Mouse (Mus musculus) liver, embryonic 12.5 days (tissue): ENCODE data around the gene Gm4792. TPM values are rescaled to one million over a fixed set of nuclear protein-coding genes. Genes with fewer than 3 reads are reported as not detected.

ENCODE experiments used
- ATAC-seq: fragments of 200-750 bp; cut with Nextera tagmentation; 2 replicates; pipeline ENCODE4 v1.8.0; 2017; ENCODE audit warnings: moderate number of reproducible peaks, mild to moderate bottlenecking, moderate library complexity
- H3K27ac ChIP-seq: fragments of 300-500 bp; sonication (generic); 2 replicates; pipeline ENCODE4 v1.5.1; 2016; ENCODE audit warnings: mild to moderate bottlenecking
- H3K27me3 ChIP-seq: fragments of 300-500 bp; sonication (generic); replicated peaks from 2 replicates; pipeline ENCODE4 v1.6.1; 2016; ENCODE audit warnings: mild to moderate bottlenecking, moderate library complexity
- H3K36me3 ChIP-seq: fragments of 300-500 bp; sonication (generic); 2 replicates; pipeline ENCODE4 v1.6.1; 2016; ENCODE audit warnings: mild to moderate bottlenecking, moderate library complexity
- H3K4me1 ChIP-seq: fragments of 300-500 bp; sonication (generic); 2 replicates; pipeline ENCODE4 v1.6.1; 2016
- H3K4me2 ChIP-seq: fragments of 300-500 bp; sonication (generic); 2 replicates; pipeline ENCODE4 v1.6.1; 2016; ENCODE audit warnings: mild to moderate bottlenecking, moderate library complexity
- H3K4me3 ChIP-seq: fragments of 300-500 bp; sonication (generic); 2 replicates; pipeline ENCODE4 v1.5.1; 2016; ENCODE audit warnings: mild to moderate bottlenecking, moderate library complexity
- H3K9ac ChIP-seq: fragments of 300-500 bp; sonication (generic); 2 replicates; pipeline ENCODE4 v1.6.1; 2016; ENCODE audit warnings: mild to moderate bottlenecking, moderate library complexity
- H3K9me3 ChIP-seq: fragments of 300-500 bp; sonication (generic); replicated peaks from 2 replicates; pipeline ENCODE4 v1.6.1; 2016; ENCODE audit warnings: mild to moderate bottlenecking, moderate library complexity
- WGBS: fragments of 180-500 bp; shearing (Covaris S2); methylation state at CpG from one replicate; pipeline ENCODE4 v1.1.7; 2016; ENCODE audit not compliant: insufficient replicate concordance; 5-methylcytosine and 5-hydroxymethylcytosine counted together
- polyA plus RNA-seq: library from polyadenylated mRNA; unstranded; fragments of >200 nt; fragmentation: Nextera tagmentation; extraction: Ambion mirVana; gene quantifications from 2 replicates; pipeline ENCODE4 v1.2.1, GENCODE M21; 2016

Gene Gm4792
- polyA plus RNA-seq, 1 experiment from 2014 or later, result not detected

GRCm38 (mm10) chr10:94294933-94295750 is 3.4 kb downstream of the Gm4792 start:
- Histone ChIP-seq H3K4me1 (no peaks in the 10 kb centered on the region), H3K4me2 (no peak overlapping the region), H3K9ac (no peak overlapping the region), H3K27me3 (0 out of 2 replicates have a peak, but pooled peaks cover 3% of the 10 kb centered on the region), H3K36me3 (no peaks in the 10 kb centered on the region), H3K27ac (no peak overlapping the region), H3K9me3 (no peaks in the 10 kb centered on the region), H3K4me3 (no peak overlapping the region)
- ATAC-seq, result no peak
- WGBS, result 59% methylated on average over 6 of the region's 6 CpGs

- H3K4me1 ChIP-seq, result no peaks in the 10 kb centered on the region
- no peak overlapping the region for H3K9ac ChIP-seq
- no peak overlapping the region for H3K4me2 ChIP-seq
- WGBS, result 65% methylated on average over 5 of the region's 5 CpGs
- H3K4me3 ChIP-seq, result no peak overlapping the region
- H3K27me3 ChIP-seq, result 0 out of 2 replicates have a peak, but pooled peaks cover 3% of the 10 kb centered on the region
- no peaks in the 10 kb centered on the region for H3K9me3 ChIP-seq
- no peaks in the 10 kb centered on the region for H3K36me3 ChIP-seq
- no peak for ATAC-seq
- no peak overlapping the region for H3K27ac ChIP-seq
These were observed 4.1 kb downstream of the Gm4792 start for GRCm38 (mm10) chr10:94294437-94294836.

- 0 out of 2 replicates have a peak, but pooled peaks cover 3% of the 10 kb centered on the region for H3K27me3 ChIP-seq
- H3K4me2 ChIP-seq, result no peak overlapping the region
- no peak for ATAC-seq
- no peak overlapping the region for H3K9ac ChIP-seq
- H3K27ac ChIP-seq, result no peak overlapping the region
- H3K9me3 ChIP-seq, result no peaks in the 10 kb centered on the region
- H3K4me3 ChIP-seq, result no peak overlapping the region
- H3K4me1 ChIP-seq, result no peaks in the 10 kb centered on the region
- no peaks in the 10 kb centered on the region for H3K36me3 ChIP-seq
- 80% methylated on average over 7 of the region's 7 CpGs for WGBS
These were observed 15.7 kb downstream of the Gm4792 start for GRCm38 (mm10) chr10:94282797-94283196.

GRCm38 (mm10) chr10:94282179-94282578 is 16.3 kb downstream of the Gm4792 start:
- no peaks in the 10 kb centered on the region for H3K4me1 ChIP-seq
- no peaks in the 10 kb centered on the region for H3K36me3 ChIP-seq
- no peak overlapping the region for H3K27ac ChIP-seq
- 0 out of 2 replicates have a peak, but pooled peaks cover 3% of the 10 kb centered on the region for H3K27me3 ChIP-seq
- no peak overlapping the region for H3K4me3 ChIP-seq
- no peaks in the 10 kb centered on the region for H3K9me3 ChIP-seq
- H3K4me2 ChIP-seq, result no peak overlapping the region
- no peak for ATAC-seq
- WGBS, result 81% methylated on average over 8 of the region's 8 CpGs
- H3K9ac ChIP-seq, result no peak overlapping the region

GRCm38 (mm10) chr10:94276511-94276910 is 22.0 kb downstream of the Gm4792 start:
- Histone ChIP-seq H3K4me3 (no peak overlapping the region), H3K9ac (no peak overlapping the region), H3K4me1 (no peaks in the 10 kb centered on the region), H3K27ac (no peak overlapping the region), H3K36me3 (no peaks in the 10 kb centered on the region), H3K4me2 (no peak overlapping the region), H3K9me3 (no peaks in the 10 kb centered on the region), H3K27me3 (no peaks in the 10 kb centered on the region)
- WGBS, result 47% methylated on average over 2 of the region's 2 CpGs
- ATAC-seq, result no peak

GRCm38 (mm10) chr10:94275321-94275720 is 23.2 kb downstream of the Gm4792 start:
- no peak overlapping the region for H3K27ac ChIP-seq
- H3K36me3 ChIP-seq, result no peaks in the 10 kb centered on the region
- H3K9ac ChIP-seq, result no peak overlapping the region
- H3K27me3 ChIP-seq, result no peaks in the 10 kb centered on the region
- H3K4me3 ChIP-seq, result no peak overlapping the region
- no peaks in the 10 kb centered on the region for H3K4me1 ChIP-seq
- ATAC-seq, result no peak
- H3K4me2 ChIP-seq, result no peak overlapping the region
- H3K9me3 ChIP-seq, result no peaks in the 10 kb centered on the region
- WGBS, result 43% methylated on average over 3 of the region's 3 CpGs

- WGBS, result 72% methylated on average over 17 of the region's 17 CpGs
- H3K9me3 ChIP-seq, result no peaks in the 10 kb centered on the region
- no peak overlapping the region for H3K27ac ChIP-seq
- no peak overlapping the region for H3K4me3 ChIP-seq
- H3K4me2 ChIP-seq, result no peak overlapping the region
- no peaks in the 10 kb centered on the region for H3K4me1 ChIP-seq
- H3K36me3 ChIP-seq, result no peaks in the 10 kb centered on the region
- 0 out of 2 replicates have a peak, but pooled peaks cover 3% of the 10 kb centered on the region for H3K27me3 ChIP-seq
- ATAC-seq, result no peak
- H3K9ac ChIP-seq, result no peak overlapping the region
These were observed 32.6 kb downstream of the Gm4792 start for GRCm38 (mm10) chr10:94265656-94266542.

GRCm38 (mm10) chr10:94263211-94263610 is 35.3 kb downstream of the Gm4792 start:
- H3K4me3 ChIP-seq, result no peak overlapping the region
- 0 out of 2 replicates have a peak, but pooled peaks cover 3% of the 10 kb centered on the region for H3K27me3 ChIP-seq
- no peaks in the 10 kb centered on the region for H3K9me3 ChIP-seq
- no peak for ATAC-seq
- no peaks in the 10 kb centered on the region for H3K36me3 ChIP-seq
- no peaks in the 10 kb centered on the region for H3K4me1 ChIP-seq
- no peak overlapping the region for H3K9ac ChIP-seq
- no peak overlapping the region for H3K27ac ChIP-seq
- 69% methylated on average over 3 of the region's 3 CpGs for WGBS
- no peak overlapping the region for H3K4me2 ChIP-seq

GRCm38 (mm10) chr10:94262646-94263045 is 35.9 kb downstream of the Gm4792 start:
- no peak for ATAC-seq
- 83% methylated on average over 13 of the region's 13 CpGs for WGBS
- no peak overlapping the region for H3K27ac ChIP-seq

GRCm38 (mm10) chr10:94260544-94260943 is 38.0 kb downstream of the Gm4792 start:
- H3K9ac ChIP-seq, result no peak overlapping the region
- no peak overlapping the region for H3K27ac ChIP-seq
- H3K36me3 ChIP-seq, result no peaks in the 10 kb centered on the region
- H3K4me2 ChIP-seq, result no peak overlapping the region
- WGBS, result 57% methylated on average over 1 of the region's 1 CpGs
- no peak overlapping the region for H3K4me3 ChIP-seq
- no peaks in the 10 kb centered on the region for H3K9me3 ChIP-seq
- H3K27me3 ChIP-seq, result peaks cover 6% of the 10 kb centered on the region; the same call in 1 of the 2 replicates
- H3K4me1 ChIP-seq, result peaks cover 5% of the 10 kb centered on the region
- ATAC-seq, result no peak

More at GRCm38 (mm10) chr10:94262646-94263045, 35.9 kb downstream of the Gm4792 start:
- no peak overlapping the region for H3K4me2 ChIP-seq
- H3K9me3 ChIP-seq, result no peaks in the 10 kb centered on the region
- H3K4me3 ChIP-seq, result no peak overlapping the region
- H3K9ac ChIP-seq, result no peak overlapping the region
- H3K4me1 ChIP-seq, result no peaks in the 10 kb centered on the region
- 0 out of 2 replicates have a peak, but pooled peaks cover 3% of the 10 kb centered on the region for H3K27me3 ChIP-seq
- H3K36me3 ChIP-seq, result no peaks in the 10 kb centered on the region

GRCm38 (mm10) chr10:94256518-94256917 is 42.0 kb downstream of the Gm4792 start:
- no peak overlapping the region for H3K27ac ChIP-seq
- no peak for ATAC-seq
- WGBS, result 58% methylated on average over 4 of the region's 4 CpGs

GRCm38 (mm10) chr10:94255744-94256143 is 42.8 kb downstream of the Gm4792 start:
- no peak overlapping the region for H3K4me2 ChIP-seq
- no peaks in the 10 kb centered on the region for H3K9me3 ChIP-seq
- H3K27me3 ChIP-seq, result peaks cover 4% of the 10 kb centered on the region; the same call in 1 of the 2 replicates
- ATAC-seq, result no peak
- peaks cover 13% of the 10 kb centered on the region for H3K4me1 ChIP-seq
- WGBS, result 61% methylated on average over 6 of the region's 6 CpGs
- no peak overlapping the region for H3K9ac ChIP-seq
- no peak overlapping the region for H3K4me3 ChIP-seq
- H3K27ac ChIP-seq, result no peak overlapping the region
- no peaks in the 10 kb centered on the region for H3K36me3 ChIP-seq

More at GRCm38 (mm10) chr10:94256518-94256917, 42.0 kb downstream of the Gm4792 start:
- Histone ChIP-seq H3K27me3 (peaks cover 6% of the 10 kb centered on the region; the same call in 1 of the 2 replicates), H3K36me3 (no peaks in the 10 kb centered on the region), H3K9ac (no peak overlapping the region), H3K9me3 (no peaks in the 10 kb centered on the region), H3K4me3 (no peak overlapping the region), H3K4me2 (no peak overlapping the region), H3K4me1 (peaks cover 8% of the 10 kb centered on the region)
